Mouse (Mus musculus) liver, embryonic 14.5 days (tissue): Measurements from ENCODE around the gene Gm43064. TPM values are rescaled to one million over a fixed set of nuclear protein-coding genes. Genes with fewer than 3 reads are reported as not detected.
"Not testable (repeated sequence)": the region's sequence is repeated elsewhere in the genome, so short reads cannot be mapped to it uniquely, and the experiment has no call there.

Experiments used
- ATAC-seq: fragments of 200-750 bp; cut with Nextera tagmentation; 2 replicates; pipeline ENCODE4 v1.8.0; 2017; ENCODE audit warnings: moderate number of reproducible peaks, mild to moderate bottlenecking, moderate library complexity; ENCODE audit not compliant: insufficient read depth
- DNase-seq, 3 experiments: peaks; one replicate each; pipeline ENCODE4 v3.0.0-alpha.2; 2012 to 2013; ENCODE audit warnings: low read depth in 3 of 3, low spot score in 3 of 3
- H3K27ac ChIP-seq: fragments of 300-500 bp; sonication (generic); 2 replicates; pipeline ENCODE4 v1.5.1; 2014; ENCODE audit warnings: moderate library complexity, mild to moderate bottlenecking, control low read depth, inconsistent platforms
- H3K27me3 ChIP-seq: fragments of 300-500 bp; sonication (generic); 2 replicates; pipeline ENCODE4 v1.6.1; 2014; ENCODE audit warnings: mild to moderate bottlenecking, low read length, moderate library complexity; ENCODE audit not compliant: control insufficient read depth, insufficient read depth
- H3K36me3 ChIP-seq: fragments of 300-500 bp; sonication (generic); replicated peaks from 2 replicates; pipeline ENCODE4 v1.6.1; 2014; ENCODE audit warnings: low read depth; ENCODE audit not compliant: control insufficient read depth, insufficient read depth
- H3K4me1 ChIP-seq, 2 experiments: fragments of 200-500 bp in 1 of 2; fragments of 300-500 bp in 1 of 2; sonication (generic) in 1 of 2; replicated peaks; 2 replicates each; pipeline ENCODE4 v1.6.1; 2012 to 2014; ENCODE audit warnings: antibody characterized with exemption in 1 of 2, inconsistent platforms in 1 of 2, low read length in 1 of 2; ENCODE audit not compliant: control insufficient read depth in 2 of 2, insufficient read depth in 2 of 2
- H3K4me2 ChIP-seq: fragments of 300-500 bp; sonication (generic); 2 replicates; pipeline ENCODE4 v1.6.1; 2014; ENCODE audit warnings: low read depth, mild to moderate bottlenecking, control low read depth, moderate library complexity
- H3K4me3 ChIP-seq, 2 experiments: fragments of 200-500 bp in 1 of 2; fragments of 300-500 bp in 1 of 2; sonication (generic) in 1 of 2; 2 replicates each; pipeline ENCODE4 v1.5.1; 2012 to 2014; ENCODE audit warnings: low read depth in 2 of 2, low read length in 2 of 2, mild to moderate bottlenecking in 2 of 2, control low read depth in 1 of 2, inconsistent platforms in 1 of 2, moderate library complexity in 1 of 2; ENCODE audit not compliant: insufficient read depth in 1 of 2
- H3K9ac ChIP-seq: fragments of 300-500 bp; sonication (generic); replicated peaks from 2 replicates; pipeline ENCODE4 v1.6.1; 2014; ENCODE audit warnings: mild to moderate bottlenecking, control low read depth, moderate library complexity
- H3K9me3 ChIP-seq: fragments of 300-500 bp; sonication (generic); 2 replicates; pipeline ENCODE4 v1.6.1; 2016; ENCODE audit warnings: low read length, mixed read lengths; ENCODE audit not compliant: control insufficient read depth
- CTCF ChIP-seq: IDR thresholded peaks from 2 replicates; pipeline ENCODE4 v1.5.1; 2016; ENCODE audit warnings: antibody characterized with exemption, low read depth, control low read depth
- EP300 ChIP-seq: IDR thresholded peaks from 2 replicates; pipeline ENCODE4 v1.6.1; 2016; ENCODE audit warnings: antibody characterized with exemption, low read depth
- WGBS: fragments of 180-500 bp; shearing (Covaris S2); extraction: QIAGEN DNeasy Blood & Tissue Kit; methylation state at CpG from one replicate; pipeline ENCODE4 v1.1.7; 2014; ENCODE audit not compliant: insufficient replicate concordance; 5-methylcytosine and 5-hydroxymethylcytosine counted together
- polyA plus RNA-seq, 2 experiments: library from polyadenylated mRNA; depleted of rRNA in 1 of 2; stranded (reverse) in 1 of 2; unstranded in 1 of 2; fragments of >200 nt; fragmentation: Nextera tagmentation in 1 of 2; extraction: Ambion mirVana in 1 of 2; gene quantifications; 2 replicates each; pipeline versions ENCODE4 v1.2.1 to v1.2.3; 2012 to 2014

Gm43064 gene
- polyA plus RNA-seq, 2 experiments, result 0.10 to 1.6 TPM

DNA sequence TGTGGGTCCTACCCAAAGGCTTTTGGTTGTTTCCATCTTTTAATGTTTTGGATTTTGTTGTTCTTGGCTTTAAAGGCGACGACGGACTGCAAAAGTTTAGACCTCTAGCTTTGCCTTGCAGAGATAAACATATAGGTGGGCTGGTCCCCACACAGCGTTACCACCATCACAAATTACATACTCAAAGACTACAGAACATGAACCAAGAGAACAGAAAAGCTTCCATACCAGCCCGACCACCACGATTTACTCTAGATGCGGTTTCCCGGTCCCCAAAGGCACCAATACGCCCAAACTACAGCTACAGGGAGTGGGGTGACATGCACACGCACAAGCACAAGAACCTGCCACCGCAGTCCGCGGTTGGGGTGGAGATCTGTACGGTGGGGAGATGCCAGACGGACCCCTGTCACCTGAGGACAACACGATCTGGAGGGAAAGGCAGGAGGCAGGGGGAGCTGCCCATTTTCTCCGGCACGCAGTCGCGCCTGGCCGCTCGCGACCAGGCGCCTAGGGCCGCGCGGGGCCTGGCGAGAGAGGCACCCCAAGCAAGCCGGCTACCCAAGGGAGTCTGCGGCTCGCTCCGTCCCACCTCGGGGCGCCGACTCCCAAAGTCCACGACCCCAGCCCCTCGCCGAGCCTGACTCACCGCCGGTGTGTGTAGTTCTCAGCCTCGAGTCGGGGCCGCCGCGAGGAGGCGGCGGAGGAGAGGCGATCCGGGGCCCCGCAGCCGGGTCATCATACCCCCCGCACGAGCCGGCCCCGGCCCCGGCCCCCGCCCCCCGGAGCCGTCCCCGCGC, 18.8 kb upstream of the Gm43064 start:
- Histone ChIP-seq H3K4me3 (peak overlapping the region; percentile 82 to 90), H3K9me3 (no peaks in the 10 kb centered on the region), H3K4me2 (peak overlapping the region; percentile 89), H3K4me1 (peaks cover 45 to 55% of the 10 kb centered on the region in 2 experiments), H3K36me3 (peaks cover 2% of the 10 kb centered on the region; the same call in 1 of the 2 replicates), H3K27me3 (no peaks in the 10 kb centered on the region), H3K27ac (peak overlapping the region; percentile 95), H3K9ac (peak overlapping the region; percentile 96)
- TF ChIP-seq EP300 (no peak), CTCF (no peak)
- DNase-seq (no peak), ATAC-seq (peak; percentile 65)
- WGBS, result under 1% methylated on average over 48 of the region's 61 CpGs

DNA sequence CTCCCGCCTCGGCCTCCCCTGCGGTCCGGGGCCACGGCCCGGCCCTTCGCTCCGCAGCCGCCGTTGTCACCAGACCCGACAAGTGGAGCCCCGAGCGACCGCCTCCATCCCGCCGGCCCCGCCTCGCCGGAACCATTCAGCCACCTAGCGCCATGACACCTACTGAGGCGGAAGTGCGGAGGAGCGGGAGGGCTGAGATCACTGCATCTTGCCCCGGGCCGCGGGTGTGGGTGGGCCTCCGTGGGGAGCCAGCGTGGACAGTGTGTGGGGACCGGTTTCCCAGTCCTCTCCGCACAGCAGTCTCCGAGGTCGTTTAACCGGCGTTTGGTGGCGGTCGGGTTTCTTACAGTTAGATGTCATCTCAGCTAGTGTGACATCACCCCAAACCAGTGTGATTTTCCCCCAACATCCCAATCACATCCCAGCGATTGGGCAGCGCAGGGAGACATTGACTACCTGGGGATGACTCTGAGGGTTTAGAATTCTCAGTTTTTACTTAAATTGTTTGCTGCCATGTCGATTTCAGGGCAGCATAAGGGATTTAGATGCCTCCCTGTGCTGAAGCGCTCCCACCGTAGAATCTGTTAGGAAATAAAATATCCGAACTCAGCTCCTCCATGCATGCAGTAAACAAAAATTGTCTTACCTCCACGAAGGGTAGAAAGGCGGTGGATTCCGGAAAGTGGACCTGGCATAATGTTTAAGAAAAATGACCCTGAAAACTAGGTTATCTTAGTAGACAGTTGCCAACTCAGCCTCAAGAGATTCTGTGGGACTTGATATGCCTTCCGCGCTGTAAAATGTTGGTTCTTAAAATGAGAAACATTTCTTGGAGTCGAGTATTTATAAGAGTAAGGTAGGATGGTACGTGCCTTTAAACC, 17.9 kb upstream of the Gm43064 start, which contains the start of gene Hipk1:
Gene Hipk1 (minus strand): TSS at position 334 of the 881 bp plus-strand sequence.
- Histone ChIP-seq H3K4me2 (peak within 1 kb of the TSS; percentile 89), H3K9ac (peak within 1 kb of the TSS; percentile 96), H3K4me3 (peak within 1 kb of the TSS; percentile 82 to 90), H3K27ac (peak within 1 kb of the TSS; percentile 95), H3K9me3 (no peaks in the 10 kb centered on the region), H3K36me3 (peaks cover 2% of the 10 kb centered on the region; the same call in 1 of the 2 replicates), H3K27me3 (no peaks in the 10 kb centered on the region), H3K4me1 (peaks cover 42 to 54% of the 10 kb centered on the region in 2 experiments)
- WGBS, result 6% methylated on average over 49 of the region's 49 CpGs
- DNase-seq (peak; percentile 85 to 86 (median 86)), ATAC-seq (peak; percentile 93)
- peak; percentile 50 for TF ChIP-seq EP300
- no peak; the same call in 1 of the 2 replicates for TF ChIP-seq CTCF

DNA sequence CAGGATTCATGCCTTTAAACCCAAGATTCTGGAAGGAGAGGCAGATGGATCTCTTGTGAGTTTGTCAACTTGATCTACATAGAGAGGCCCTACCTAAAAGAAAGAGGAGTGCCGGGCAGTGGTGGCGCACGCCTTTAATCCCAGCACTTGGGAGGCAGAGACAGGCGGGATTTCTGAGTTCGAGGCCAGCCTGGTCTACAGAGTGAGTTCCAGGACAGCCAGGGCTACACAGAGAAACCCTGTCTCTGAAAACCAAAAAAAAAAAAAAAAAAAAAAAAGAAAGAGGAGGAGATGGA, 17.3 kb upstream of the Gm43064 start:
- DNase-seq, H3K9me3 ChIP-seq, ATAC-seq, H3K27me3 ChIP-seq, H3K36me3 ChIP-seq: not testable (repeated sequence)
- WGBS, result 54% methylated on average over 5 of the region's 5 CpGs
- Histone ChIP-seq H3K4me3 (peak overlapping the region in 1 of 2 experiments; percentile 90; a peak in 3 of 4 replicates), H3K9ac (peak overlapping the region; percentile 96), H3K4me2 (peak overlapping the region; percentile 88), H3K4me1 (peaks cover 44 to 59% of the 10 kb centered on the region in 2 experiments), H3K27ac (peak overlapping the region; percentile 95)

DNA sequence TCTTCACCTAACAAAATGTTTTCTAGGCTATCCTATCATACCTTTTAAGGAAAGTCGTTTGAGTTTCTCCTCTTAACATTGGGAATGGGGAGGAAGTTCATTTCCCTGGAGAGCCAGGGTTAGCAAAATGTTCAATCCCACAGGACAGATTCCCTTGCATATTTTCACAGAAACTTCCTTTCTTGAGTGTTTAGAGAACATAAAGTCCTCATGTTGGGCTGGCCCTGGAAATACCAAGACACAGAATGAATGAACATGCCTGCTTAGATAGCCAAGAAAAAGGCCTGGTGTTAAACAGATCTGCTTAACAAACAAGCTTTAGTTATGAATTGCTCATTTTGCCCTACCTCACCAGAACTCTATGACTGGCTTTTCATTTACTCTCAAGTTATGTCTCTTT, 16.8 kb upstream of the Gm43064 start:
- Histone ChIP-seq H3K4me3 (no peak overlapping the region), H3K4me1 (peaks cover 42 to 55% of the 10 kb centered on the region in 2 experiments), H3K4me2 (peak overlapping the region; percentile 88), H3K9ac (peak overlapping the region; percentile 28; the same call in 1 of the 2 replicates), H3K27ac (peak overlapping the region; percentile 95), H3K36me3 (no peaks in the 10 kb centered on the region; the same call in 1 of the 2 replicates), H3K9me3 (no peaks in the 10 kb centered on the region), H3K27me3 (no peaks in the 10 kb centered on the region)
- ATAC-seq (no peak), DNase-seq (no peak)
- TF ChIP-seq CTCF, result no peak
- TF ChIP-seq EP300, result no peak
- 77% methylated on average over 1 of the region's 1 CpGs for WGBS

DNA sequence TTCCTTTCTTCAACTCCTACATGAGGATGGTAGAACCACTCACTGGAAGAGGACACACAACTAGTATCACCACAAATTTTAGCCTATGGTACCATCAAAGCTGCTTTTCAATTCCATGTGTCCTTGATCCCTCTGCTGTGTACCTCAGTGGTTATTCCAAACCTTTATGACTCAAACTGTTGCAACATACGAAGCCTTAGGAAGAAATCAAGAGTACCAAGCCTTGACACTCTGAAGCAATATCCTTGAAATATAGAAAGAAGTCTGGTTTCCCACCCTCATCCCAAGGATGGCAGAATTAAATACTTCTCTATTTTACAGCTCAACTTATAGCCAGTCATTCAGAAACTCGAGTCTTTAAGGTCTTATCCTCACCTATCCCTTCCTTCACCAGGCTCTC, 13.0 kb upstream of the Gm43064 start:
- 51% methylated on average over 2 of the region's 2 CpGs for WGBS
- no peak overlapping the region for H3K9ac ChIP-seq
- peaks cover 61 to 71% of the 10 kb centered on the region in 2 experiments for H3K4me1 ChIP-seq
- H3K4me2 ChIP-seq, result no peak overlapping the region
- H3K4me3 ChIP-seq, result no peak overlapping the region
- ATAC-seq, result no peak
- H3K9me3 ChIP-seq, result no peaks in the 10 kb centered on the region
- H3K27ac ChIP-seq, result 0 out of 2 replicates have a peak overlapping the region, but pooled peaks have one; percentile 25
- no peak for DNase-seq
- no peaks in the 10 kb centered on the region for H3K27me3 ChIP-seq
- peaks cover 6% of the 10 kb centered on the region for H3K36me3 ChIP-seq
- TF ChIP-seq CTCF, result no peak
- TF ChIP-seq EP300, result no peak
